Mouse (Mus musculus) E14TG2a.4 (cell line): ENCODE measurements around the gene G430095P16Rik.

ENCODE experiments used
- CTCF ChIP-seq: conservative IDR thresholded peaks from 2 replicates; pipeline ENCODE4 v1.5.1; 2014; ENCODE audit warnings: low read length
- NANOG ChIP-seq: IDR thresholded peaks from 2 replicates; pipeline ENCODE4 v1.6.1; 2014; ENCODE audit warnings: borderline replicate concordance, low read length, mixed read lengths

DNA sequence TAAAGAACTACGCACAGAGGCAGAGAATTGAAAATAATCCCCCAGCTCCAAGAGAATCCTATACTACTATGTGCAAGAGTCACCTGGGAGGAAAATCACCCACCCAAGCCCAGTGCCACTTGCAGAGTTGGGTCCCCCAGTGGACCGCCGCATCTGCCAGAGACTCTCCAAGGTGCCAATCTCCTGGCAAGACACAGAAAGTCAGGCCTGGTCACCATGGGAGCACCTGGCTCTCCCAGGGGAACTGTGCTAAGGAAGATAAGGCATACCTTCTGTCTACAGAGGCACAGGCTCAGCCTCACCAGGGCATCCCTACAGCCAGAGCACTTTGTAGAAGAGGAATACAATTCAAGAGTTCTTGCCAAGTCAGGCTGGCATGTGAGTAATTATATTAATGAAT, 35.5 kb downstream of the G430095P16Rik start:
- no peak for TF ChIP-seq CTCF
- no peak for TF ChIP-seq NANOG
